Mouse (Mus musculus): ENCODE measurements around the gene Runx2.

GRCm38 (mm10) chr17:44627317-44627716, 187.3 kb downstream of the Runx2 start:
- no peak for TF ChIP-seq CTCF (IDR thresholded peaks at IDR 0.05; ENCODE audit: low read depth)
- TF ChIP-seq EP300 (IDR thresholded peaks at IDR 0.05; ENCODE audit: low read depth) = no peak
